Mouse (Mus musculus) midbrain, embryonic 16.5 days (tissue): ENCODE results near the gene Pld3. TPM values are rescaled to one million over a fixed set of nuclear protein-coding genes. Genes with fewer than 3 reads are reported as not detected.
A peak's percentile ranks its signal among the peaks of the same experiment; 100 is the strongest.

Experiments
- ATAC-seq: fragments of 200-750 bp; cut with Nextera tagmentation; 2 replicates; pipeline ENCODE4 v1.8.0; 2017; ENCODE audit warnings: moderate TSS enrichment
- H3K27ac ChIP-seq: fragments of 300-500 bp; sonication (generic); 2 replicates; pipeline ENCODE4 v1.5.1; 2014; ENCODE audit warnings: mild to moderate bottlenecking, low read length, mixed read lengths
- H3K27me3 ChIP-seq: fragments of 300-500 bp; sonication (generic); 2 replicates; pipeline ENCODE4 v1.6.1; 2014; ENCODE audit warnings: low read depth, low read length, mixed read lengths; ENCODE audit not compliant: control insufficient read depth, insufficient read depth
- H3K36me3 ChIP-seq: fragments of 300-500 bp; sonication (generic); 2 replicates; pipeline ENCODE4 v1.6.1; 2014; ENCODE audit warnings: mild to moderate bottlenecking, low read length, moderate library complexity, mixed read lengths; ENCODE audit not compliant: control insufficient read depth, insufficient read depth
- H3K4me1 ChIP-seq: fragments of 300-500 bp; sonication (generic); 2 replicates; pipeline ENCODE4 v1.6.1; 2014; ENCODE audit warnings: mild to moderate bottlenecking, low read length, mixed read lengths; ENCODE audit not compliant: control insufficient read depth, insufficient read depth
- H3K4me2 ChIP-seq: fragments of 300-500 bp; sonication (generic); 2 replicates; pipeline ENCODE4 v1.6.1; 2014; ENCODE audit warnings: mild to moderate bottlenecking, low read length, mixed read lengths
- H3K4me3 ChIP-seq: fragments of 300-500 bp; sonication (generic); 2 replicates; pipeline ENCODE4 v1.5.1; 2014; ENCODE audit warnings: low read depth, mild to moderate bottlenecking, low read length, moderate library complexity, mixed read lengths
- H3K9ac ChIP-seq: fragments of 300-500 bp; sonication (generic); 2 replicates; pipeline ENCODE4 v1.6.1; 2014; ENCODE audit warnings: low read depth, low read length, mixed read lengths
- H3K9me3 ChIP-seq: fragments of 300-500 bp; sonication (generic); replicated peaks from 2 replicates; pipeline ENCODE4 v1.6.1; 2014; ENCODE audit warnings: mild to moderate bottlenecking, low read length, mixed read lengths; ENCODE audit not compliant: control insufficient read depth, poor library complexity, severe bottlenecking
- WGBS: fragments of 180-500 bp; shearing (Covaris S2); extraction: QIAGEN DNeasy Blood & Tissue Kit; methylation state at CpG from one replicate; pipeline ENCODE4 v1.1.7; 2014; 5-methylcytosine and 5-hydroxymethylcytosine counted together
- polyA plus RNA-seq: library from polyadenylated mRNA; unstranded; fragments of >200 nt; fragmentation: Nextera tagmentation; extraction: Ambion mirVana; gene quantifications from 2 replicates; pipeline ENCODE4 v1.2.1, GENCODE M21; 2015

Pld3 gene
- polyA plus RNA-seq, 1 experiment from 2014 or later, result 225 TPM

- 63% methylated on average over 5 of the region's 5 CpGs for WGBS
Measured at GRCm38 (mm10) chr7:27522967-27523366, 30.1 kb downstream of the Pld3 start, which contains the start of gene Hipk4. Gene Hipk4 (plus strand): TSS chr7:27523267.

GRCm38 (mm10) chr7:27520599-27520998 lies 32.4 kb downstream of the Pld3 start:
- H3K36me3 ChIP-seq, result no peaks in the 10 kb centered on the region
- H3K9me3 ChIP-seq, result no peaks in the 10 kb centered on the region
- H3K27ac ChIP-seq, result no peak overlapping the region
- WGBS, result 92% methylated on average over 1 of the region's 1 CpGs
- ATAC-seq, result no peak
- H3K4me2 ChIP-seq, result no peak overlapping the region
- H3K4me1 ChIP-seq, result no peaks in the 10 kb centered on the region
- no peaks in the 10 kb centered on the region for H3K27me3 ChIP-seq
- no peak overlapping the region for H3K9ac ChIP-seq
- no peak overlapping the region for H3K4me3 ChIP-seq

More at GRCm38 (mm10) chr7:27522967-27523366, 30.1 kb downstream of the Pld3 start, which contains the start of gene Hipk4:
- H3K36me3 ChIP-seq, result no peaks in the 10 kb centered on the region
- H3K4me3 ChIP-seq, result no peak within 1 kb of the TSS
- no peak within 1 kb of the TSS for H3K4me2 ChIP-seq
- H3K9ac ChIP-seq, result no peak within 1 kb of the TSS
- no peaks in the 10 kb centered on the region for H3K4me1 ChIP-seq
- no peak within 1 kb of the TSS for H3K27ac ChIP-seq
- ATAC-seq, result no peak
- H3K27me3 ChIP-seq, result no peaks in the 10 kb centered on the region
- H3K9me3 ChIP-seq, result no peaks in the 10 kb centered on the region

GRCm38 (mm10) chr7:27520104-27520503 lies 32.9 kb downstream of the Pld3 start:
- Histone ChIP-seq H3K27ac (no peak overlapping the region), H3K4me1 (no peaks in the 10 kb centered on the region), H3K9ac (no peak overlapping the region), H3K9me3 (no peaks in the 10 kb centered on the region), H3K4me2 (no peak overlapping the region), H3K36me3 (no peaks in the 10 kb centered on the region), H3K4me3 (no peak overlapping the region), H3K27me3 (no peaks in the 10 kb centered on the region)
- ATAC-seq, result no peak

- ATAC-seq, result no peak
- Histone ChIP-seq H3K27me3 (no peaks in the 10 kb centered on the region), H3K36me3 (no peaks in the 10 kb centered on the region), H3K4me2 (no peak overlapping the region), H3K27ac (no peak overlapping the region), H3K4me3 (no peak overlapping the region), H3K9me3 (no peaks in the 10 kb centered on the region), H3K9ac (no peak overlapping the region), H3K4me1 (no peaks in the 10 kb centered on the region)
- WGBS, result 88% methylated on average over 9 of the region's 9 CpGs
Measured at GRCm38 (mm10) chr7:27518314-27518713, 34.7 kb downstream of the Pld3 start.

- Histone ChIP-seq H3K27me3 (no peaks in the 10 kb centered on the region), H3K36me3 (no peaks in the 10 kb centered on the region), H3K4me2 (no peak overlapping the region), H3K27ac (no peak overlapping the region), H3K9me3 (no peaks in the 10 kb centered on the region), H3K4me3 (no peak overlapping the region), H3K9ac (no peak overlapping the region), H3K4me1 (no peaks in the 10 kb centered on the region)
- whole genome bisulfite sequencing, result 80% methylated on average over 9 of the region's 9 CpGs
- ATAC-seq, result no peak
Measured at GRCm38 (mm10) chr7:27514961-27515360, 38.1 kb downstream of the Pld3 start.

GRCm38 (mm10) chr7:27510809-27511208 lies 42.2 kb downstream of the Pld3 start:
- Histone ChIP-seq H3K9ac (no peak overlapping the region), H3K4me1 (peaks cover 8% of the 10 kb centered on the region; the same call in 1 of the 2 replicates), H3K4me3 (no peak overlapping the region), H3K27me3 (no peaks in the 10 kb centered on the region), H3K9me3 (no peaks in the 10 kb centered on the region), H3K27ac (no peak overlapping the region), H3K4me2 (no peak overlapping the region), H3K36me3 (no peaks in the 10 kb centered on the region)
- ATAC-seq, result no peak
- 81% methylated on average over 2 of the region's 2 CpGs for WGBS

- Histone ChIP-seq H3K4me1 (peaks cover 8% of the 10 kb centered on the region; the same call in 1 of the 2 replicates), H3K9me3 (no peaks in the 10 kb centered on the region), H3K36me3 (no peaks in the 10 kb centered on the region), H3K4me3 (peak overlapping the region; percentile 48), H3K9ac (no peak overlapping the region), H3K27me3 (no peaks in the 10 kb centered on the region), H3K27ac (peak overlapping the region; percentile 90), H3K4me2 (peak overlapping the region; percentile 65)
- WGBS, result 26% methylated on average over 6 of the region's 6 CpGs
- ATAC-seq, result peak; percentile 44
Measured at GRCm38 (mm10) chr7:27508648-27509005, 44.4 kb downstream of the Pld3 start.

- WGBS, result under 1% methylated on average over 53 of the region's 54 CpGs
- peak overlapping the region; percentile 65 for H3K4me2 ChIP-seq
- ATAC-seq, result peak; percentile 91
- no peaks in the 10 kb centered on the region for H3K27me3 ChIP-seq
- no peaks in the 10 kb centered on the region for H3K9me3 ChIP-seq
- peak overlapping the region; percentile 67 for H3K9ac ChIP-seq
- H3K4me1 ChIP-seq, result peaks cover 8% of the 10 kb centered on the region; the same call in 1 of the 2 replicates
- no peaks in the 10 kb centered on the region for H3K36me3 ChIP-seq
- peak overlapping the region; percentile 48 for H3K4me3 ChIP-seq
- H3K27ac ChIP-seq, result peak overlapping the region; percentile 90
Measured at GRCm38 (mm10) chr7:27507711-27508647, 45.0 kb downstream of the Pld3 start.

- H3K36me3 ChIP-seq, result no peaks in the 10 kb centered on the region
- no peaks in the 10 kb centered on the region for H3K9me3 ChIP-seq
- 0 out of 2 replicates have a peak overlapping the region, but pooled peaks have one; percentile 67 for H3K9ac ChIP-seq
- WGBS, result 52% methylated on average over 9 of the region's 9 CpGs
- H3K4me3 ChIP-seq, result peak overlapping the region; percentile 48
- peak overlapping the region; percentile 90; the same call in 1 of the 2 replicates for H3K27ac ChIP-seq
- no peaks in the 10 kb centered on the region for H3K27me3 ChIP-seq
- H3K4me1 ChIP-seq, result peaks cover 8% of the 10 kb centered on the region; the same call in 1 of the 2 replicates
- H3K4me2 ChIP-seq, result peak overlapping the region; percentile 65
- no peak for ATAC-seq
Measured at GRCm38 (mm10) chr7:27506765-27507370, 46.1 kb downstream of the Pld3 start.
